Mouse (Mus musculus) embryonic facial prominence, embryonic 12.5 days (tissue): ENCODE data around the gene Apobr. TPM values are rescaled to one million over a fixed set of nuclear protein-coding genes. Genes with fewer than 3 reads are reported as not detected.

Experiments
- ATAC-seq: fragments of 200-750 bp; cut with Nextera tagmentation; 2 replicates; pipeline ENCODE4 v1.8.0; 2017; ENCODE audit not compliant: insufficient number of reproducible peaks, insufficient read depth, low FRiP score, low TSS enrichment
- H3K27ac ChIP-seq: fragments of 300-500 bp; sonication (generic); 2 replicates; pipeline ENCODE4 v1.5.1; 2016; ENCODE audit warnings: mild to moderate bottlenecking
- H3K27me3 ChIP-seq: fragments of 300-500 bp; sonication (generic); 2 replicates; pipeline ENCODE4 v1.6.1; 2016; ENCODE audit warnings: mild to moderate bottlenecking, moderate library complexity
- H3K36me3 ChIP-seq: fragments of 300-500 bp; sonication (generic); 2 replicates; pipeline ENCODE4 v1.6.1; 2016; ENCODE audit warnings: mild to moderate bottlenecking
- H3K4me1 ChIP-seq: fragments of 300-500 bp; sonication (generic); 2 replicates; pipeline ENCODE4 v1.6.1; 2016
- H3K4me2 ChIP-seq: fragments of 300-500 bp; sonication (generic); replicated peaks from 2 replicates; pipeline ENCODE4 v1.6.1; 2016; ENCODE audit warnings: mild to moderate bottlenecking, moderate library complexity
- H3K4me3 ChIP-seq: fragments of 300-500 bp; sonication (generic); 2 replicates; pipeline ENCODE4 v1.5.1; 2016; ENCODE audit warnings: mild to moderate bottlenecking
- H3K9ac ChIP-seq: fragments of 300-500 bp; sonication (generic); 2 replicates; pipeline ENCODE4 v1.6.1; 2016; ENCODE audit warnings: mild to moderate bottlenecking, moderate library complexity
- H3K9me3 ChIP-seq: fragments of 300-500 bp; sonication (generic); 2 replicates; pipeline ENCODE4 v1.6.1; 2016; ENCODE audit warnings: mild to moderate bottlenecking, moderate library complexity
- WGBS: fragments of 180-500 bp; shearing (Covaris S2); methylation state at CpG from one replicate; pipeline ENCODE4 v1.1.7; 2016; 5-methylcytosine and 5-hydroxymethylcytosine counted together
- polyA plus RNA-seq: library from polyadenylated mRNA; unstranded; fragments of >200 nt; fragmentation: Nextera tagmentation; extraction: Ambion mirVana; gene quantifications from 2 replicates; pipeline ENCODE4 v1.2.1, GENCODE M21; 2016

Gene Apobr
- polyA plus RNA-seq, 1 experiment from 2014 or later = 0.96 TPM

GRCm38 (mm10) chr7:126579172-126579571 is 5.6 kb upstream of the Apobr start:
- WGBS = 61% methylated on average over 8 of the region's 8 CpGs
- H3K4me3 ChIP-seq = no peak overlapping the region

GRCm38 (mm10) chr7:126581661-126582060 is 3.1 kb upstream of the Apobr start:
- WGBS = 87% methylated on average over 6 of the region's 6 CpGs
- H3K27me3 ChIP-seq = peaks cover 5% of the 10 kb centered on the region; the same call in 1 of the 2 replicates
- H3K9me3 ChIP-seq = no peaks in the 10 kb centered on the region
- H3K4me2 ChIP-seq = no peak overlapping the region
- H3K4me1 ChIP-seq = 0 out of 2 replicates have a peak, but pooled peaks cover 4% of the 10 kb centered on the region
- ATAC-seq = no peak
- no peak overlapping the region for H3K9ac ChIP-seq
- H3K4me3 ChIP-seq = no peak overlapping the region
- peaks cover 17% of the 10 kb centered on the region for H3K36me3 ChIP-seq
- H3K27ac ChIP-seq = no peak overlapping the region

More at GRCm38 (mm10) chr7:126579172-126579571, 5.6 kb upstream of the Apobr start:
- Histone ChIP-seq H3K27ac (no peak overlapping the region), H3K9me3 (no peaks in the 10 kb centered on the region), H3K4me2 (no peak overlapping the region), H3K36me3 (peaks cover 27% of the 10 kb centered on the region), H3K27me3 (no peaks in the 10 kb centered on the region), H3K4me1 (0 out of 2 replicates have a peak, but pooled peaks cover 4% of the 10 kb centered on the region), H3K9ac (no peak overlapping the region)
- ATAC-seq = no peak

GRCm38 (mm10) chr7:126582759-126583158 is 2.0 kb upstream of the Apobr start:
- H3K9ac ChIP-seq = peak overlapping the region; percentile 57
- peak overlapping the region; percentile 57 for H3K4me3 ChIP-seq
- peak overlapping the region; percentile 76; the same call in 1 of the 2 replicates for H3K27ac ChIP-seq
- no peaks in the 10 kb centered on the region for H3K9me3 ChIP-seq
- peaks cover 12% of the 10 kb centered on the region; the same call in 1 of the 2 replicates for H3K27me3 ChIP-seq
- WGBS = 1% methylated on average over 20 of the region's 20 CpGs
- 0 out of 2 replicates have a peak, but pooled peaks have one; percentile 19 for ATAC-seq
- 0 out of 2 replicates have a peak, but pooled peaks cover 7% of the 10 kb centered on the region for H3K4me1 ChIP-seq
- peaks cover 11% of the 10 kb centered on the region for H3K36me3 ChIP-seq
- H3K4me2 ChIP-seq = peak overlapping the region; percentile 76

- under 1% methylated on average over 22 of the region's 22 CpGs for WGBS
- ATAC-seq = peak; percentile 80
- H3K27me3 ChIP-seq = peaks cover 12% of the 10 kb centered on the region; the same call in 1 of the 2 replicates
- H3K9me3 ChIP-seq = no peaks in the 10 kb centered on the region
- H3K4me2 ChIP-seq = peak overlapping the region; percentile 76
- peak overlapping the region; percentile 57 for H3K9ac ChIP-seq
- H3K36me3 ChIP-seq = peaks cover 8% of the 10 kb centered on the region
- H3K4me1 ChIP-seq = 0 out of 2 replicates have a peak, but pooled peaks cover 10% of the 10 kb centered on the region
- H3K27ac ChIP-seq = peak overlapping the region; percentile 76
- H3K4me3 ChIP-seq = peak overlapping the region; percentile 57
Measured at GRCm38 (mm10) chr7:126583251-126583709, 1.5 kb upstream of the Apobr start.

- H3K4me1 ChIP-seq = 0 out of 2 replicates have a peak, but pooled peaks cover 10% of the 10 kb centered on the region
- H3K27me3 ChIP-seq = peaks cover 12% of the 10 kb centered on the region; the same call in 1 of the 2 replicates
- no peaks in the 10 kb centered on the region for H3K9me3 ChIP-seq
- peak overlapping the region; percentile 76 for H3K4me2 ChIP-seq
- peak overlapping the region; percentile 57 for H3K4me3 ChIP-seq
- peaks cover 4% of the 10 kb centered on the region for H3K36me3 ChIP-seq
- no peak overlapping the region for H3K9ac ChIP-seq
- ATAC-seq = no peak
- peak overlapping the region; percentile 76; the same call in 1 of the 2 replicates for H3K27ac ChIP-seq
- 55% methylated on average over 6 of the region's 6 CpGs for WGBS
Measured at GRCm38 (mm10) chr7:126583761-126584160, 981 bp upstream of the Apobr start.

GRCm38 (mm10) chr7:126585717-126586116 is 975 bp downstream of the Apobr start, which contains the start of gene Cln3:
Cln3 (minus strand) TSS chr7:126585817.
- no peak within 1 kb of the TSS for H3K4me2 ChIP-seq
- H3K27me3 ChIP-seq = peaks cover 12% of the 10 kb centered on the region; the same call in 1 of the 2 replicates
- WGBS = 70% methylated on average over 6 of the region's 6 CpGs
- ATAC-seq = no peak
- H3K9me3 ChIP-seq = no peaks in the 10 kb centered on the region
- H3K4me3 ChIP-seq = no peak within 1 kb of the TSS
- H3K4me1 ChIP-seq = 0 out of 2 replicates have a peak, but pooled peaks cover 10% of the 10 kb centered on the region
- H3K27ac ChIP-seq = no peak within 1 kb of the TSS
- no peak within 1 kb of the TSS for H3K9ac ChIP-seq
- no peaks in the 10 kb centered on the region for H3K36me3 ChIP-seq

GRCm38 (mm10) chr7:126586839-126587238 is 2.1 kb downstream of the Apobr start:
- 0 out of 2 replicates have a peak, but pooled peaks cover 9% of the 10 kb centered on the region for H3K4me1 ChIP-seq
- no peak overlapping the region for H3K27ac ChIP-seq
- H3K27me3 ChIP-seq = peaks cover 12% of the 10 kb centered on the region; the same call in 1 of the 2 replicates
- ATAC-seq = no peak
- H3K4me2 ChIP-seq = no peak overlapping the region
- no peaks in the 10 kb centered on the region for H3K36me3 ChIP-seq
- no peak overlapping the region for H3K9ac ChIP-seq
- WGBS = 64% methylated on average over 8 of the region's 8 CpGs
- no peak overlapping the region for H3K4me3 ChIP-seq
- no peaks in the 10 kb centered on the region for H3K9me3 ChIP-seq

- Histone ChIP-seq H3K27me3 (peaks cover 14% of the 10 kb centered on the region; the same call in 1 of the 2 replicates), H3K27ac (no peak overlapping the region), H3K9ac (peak overlapping the region; percentile 4; the same call in 1 of the 2 replicates), H3K9me3 (no peaks in the 10 kb centered on the region), H3K4me3 (0 out of 2 replicates have a peak overlapping the region, but pooled peaks have one; percentile 9), H3K36me3 (no peaks in the 10 kb centered on the region), H3K4me1 (0 out of 2 replicates have a peak, but pooled peaks cover 6% of the 10 kb centered on the region), H3K4me2 (peak overlapping the region; percentile 26)
- whole genome bisulfite sequencing = 5% methylated on average over 16 of the region's 16 CpGs
- ATAC-seq = peak; percentile 47; the same call in 1 of the 2 replicates
Measured at GRCm38 (mm10) chr7:126587779-126588178, 3.0 kb downstream of the Apobr start.

- WGBS = 78% methylated on average over 11 of the region's 11 CpGs
- Histone ChIP-seq H3K4me3 (no peak within 1 kb of the TSS), H3K27ac (no peak within 1 kb of the TSS), H3K4me1 (no peaks in the 10 kb centered on the region), H3K36me3 (no peaks in the 10 kb centered on the region), H3K9ac (no peak within 1 kb of the TSS), H3K4me2 (no peak within 1 kb of the TSS), H3K9me3 (no peaks in the 10 kb centered on the region), H3K27me3 (0 out of 2 replicates have a peak, but pooled peaks cover 10% of the 10 kb centered on the region)
- no peak for ATAC-seq
Measured at GRCm38 (mm10) chr7:126594862-126595561, 10.3 kb downstream of the Apobr start, which contains the start of gene Il27. Il27 (minus strand) TSS chr7:126594941.

- Histone ChIP-seq H3K27me3 (0 out of 2 replicates have a peak, but pooled peaks cover 10% of the 10 kb centered on the region), H3K4me2 (no peak overlapping the region), H3K9me3 (no peaks in the 10 kb centered on the region), H3K36me3 (no peaks in the 10 kb centered on the region), H3K9ac (no peak overlapping the region), H3K27ac (no peak overlapping the region), H3K4me1 (no peaks in the 10 kb centered on the region), H3K4me3 (no peak overlapping the region)
- no peak for ATAC-seq
- 75% methylated on average over 5 of the region's 5 CpGs for WGBS
Measured at GRCm38 (mm10) chr7:126595890-126596289, 11.1 kb downstream of the Apobr start.

GRCm38 (mm10) chr7:126596414-126596813 is 11.7 kb downstream of the Apobr start:
- ATAC-seq = no peak
- Histone ChIP-seq H3K27me3 (0 out of 2 replicates have a peak, but pooled peaks cover 10% of the 10 kb centered on the region), H3K36me3 (no peaks in the 10 kb centered on the region), H3K27ac (no peak overlapping the region), H3K4me1 (no peaks in the 10 kb centered on the region), H3K4me3 (no peak overlapping the region), H3K4me2 (no peak overlapping the region), H3K9me3 (no peaks in the 10 kb centered on the region), H3K9ac (no peak overlapping the region)
- 65% methylated on average over 6 of the region's 6 CpGs for WGBS
